Mouse (Mus musculus) ES-CJ7 (cell line): ENCODE data around the gene Prkcz.
A peak's percentile ranks its signal among the peaks of the same experiment; 100 is the strongest.

ENCODE experiments used
- DNase-seq: peaks from one replicate; pipeline ENCODE4 v3.0.0; 2011; ENCODE audit warnings: low read depth, low spot score

Prkcz gene

GRCm38 (mm10) chr4:155246691-155247105 lies 114.5 kb downstream of the Prkcz start:
- DNase-seq: no peak

GRCm38 (mm10) chr4:155245770-155246492 lies 115.2 kb downstream of the Prkcz start:
- DNase-seq: no peak

- DNase-seq: no peak
Measured at GRCm38 (mm10) chr4:155243233-155243632, 117.9 kb downstream of the Prkcz start.

GRCm38 (mm10) chr4:155242292-155242691 lies 118.9 kb downstream of the Prkcz start:
- DNase-seq: no peak

GRCm38 (mm10) chr4:155241789-155242188 lies 119.4 kb downstream of the Prkcz start:
- DNase-seq: no peak

- DNase-seq: no peak
Measured at GRCm38 (mm10) chr4:155239494-155239893, 121.7 kb downstream of the Prkcz start.

- DNase-seq: no peak
Measured at GRCm38 (mm10) chr4:155238276-155238675, 122.9 kb downstream of the Prkcz start.

GRCm38 (mm10) chr4:155236737-155237385 lies 124.3 kb downstream of the Prkcz start:
- DNase-seq: no peak

- DNase-seq: peak; percentile 64
Measured at GRCm38 (mm10) chr4:155235311-155236119, 125.6 kb downstream of the Prkcz start.

- DNase-seq: no peak
Measured at GRCm38 (mm10) chr4:155234371-155235310, 126.5 kb downstream of the Prkcz start.

- no peak for DNase-seq
Measured at GRCm38 (mm10) chr4:155233878-155234277, 127.3 kb downstream of the Prkcz start.

- no peak for DNase-seq
Measured at GRCm38 (mm10) chr4:155228461-155228860, 132.7 kb downstream of the Prkcz start.

- no peak for DNase-seq
Measured at GRCm38 (mm10) chr4:155227986-155228385, 133.2 kb downstream of the Prkcz start.

GRCm38 (mm10) chr4:155225918-155226317 lies 135.2 kb downstream of the Prkcz start:
- DNase-seq: no peak

- DNase-seq: peak; percentile 21
Measured at GRCm38 (mm10) chr4:155223594-155224528, 137.3 kb downstream of the Prkcz start.

- DNase-seq: peak; percentile 93
Measured at GRCm38 (mm10) chr4:155222841-155223593, 138.1 kb downstream of the Prkcz start.

GRCm38 (mm10) chr4:155222552-155222840 lies 138.7 kb downstream of the Prkcz start, which contains the start of gene Ski:
TSS of gene Ski (minus strand) at chr4:155222592.
- DNase-seq: no peak

- peak; percentile 40 for DNase-seq
Measured at GRCm38 (mm10) chr4:155221599-155222551, 139.3 kb downstream of the Prkcz start.
